Mouse (Mus musculus): ENCODE results near the gene Mxra7.

Mxra7 gene

GRCm38 (mm10) chr11:116769873-116770272, 58.0 kb downstream of the Mxra7 start:
- no peak for DNase-seq

- DNase-seq, result no peak
These were observed 62.9 kb downstream of the Mxra7 start for GRCm38 (mm10) chr11:116764946-116765345.

- no peak for DNase-seq
These were observed 63.5 kb downstream of the Mxra7 start for GRCm38 (mm10) chr11:116764346-116764745.

GRCm38 (mm10) chr11:116755191-116755590, 72.7 kb downstream of the Mxra7 start:
- DNase-seq, result no peak

GRCm38 (mm10) chr11:116753674-116754470, 74.0 kb downstream of the Mxra7 start:
- no peak for DNase-seq
